Mouse (Mus musculus) cortical plate, adult 2 months (tissue): ENCODE measurements around the gene Olfr1302.

Experiments used
- CTCF ChIP-seq: fragments of 200-500 bp; IDR thresholded peaks from 2 replicates; pipeline ENCODE4 v1.5.1; 2011; ENCODE audit warnings: mild to moderate bottlenecking, control low read depth, low read length; ENCODE audit not compliant: insufficient read depth; ENCODE audit errors: extremely low read depth
- POLR2A ChIP-seq: fragments of 200-500 bp; IDR thresholded peaks from 2 replicates; pipeline ENCODE4 v1.6.1; 2011; ENCODE audit warnings: mild to moderate bottlenecking, low read length, control low read depth; ENCODE audit not compliant: insufficient read depth; ENCODE audit errors: extremely low read depth

DNA sequence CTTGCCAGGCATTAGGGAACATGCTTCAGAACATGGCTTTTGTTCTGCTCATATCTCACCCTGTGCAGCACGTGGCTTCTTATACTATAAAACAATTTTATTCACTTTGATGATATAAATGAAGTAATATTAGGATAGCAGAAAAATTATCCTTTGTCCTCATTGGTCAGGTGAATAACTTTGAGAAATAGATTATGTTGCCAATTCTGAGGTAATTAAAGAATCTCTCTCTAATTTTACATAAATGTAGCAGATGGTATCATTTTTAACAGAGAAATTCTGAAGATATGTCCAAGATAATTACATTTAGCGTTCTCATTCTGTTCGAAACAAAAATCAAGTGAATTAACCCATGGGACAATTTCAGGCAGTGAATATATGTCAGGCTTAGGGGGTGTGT lies 26.5 kb upstream of the Olfr1302 start, which contains the start of gene Olfr1301:
- TF ChIP-seq CTCF, result no peak
- TF ChIP-seq POLR2A, result no peak
